Mouse (Mus musculus): ENCODE measurements around the gene Cdk18. TPM values are rescaled to one million over a fixed set of nuclear protein-coding genes. Genes with fewer than 3 reads are reported as not detected.

Gene Cdk18
- total RNA-seq, 1 experiment from 2014 or later: not detected

- no peak for ATAC-seq (replicated peaks; ENCODE audit: insufficient number of reproducible peaks, low FRiP score, low TSS enrichment, poor library complexity, severe bottlenecking)
Measured at GRCm38 (mm10) chr1:132085181-132086049, 54.1 kb downstream of the Cdk18 start.

GRCm38 (mm10) chr1:132078413-132078812, 61.1 kb downstream of the Cdk18 start:
- ATAC-seq (replicated peaks; ENCODE audit: insufficient number of reproducible peaks, low FRiP score, low TSS enrichment, poor library complexity, severe bottlenecking): no peak

- ATAC-seq (replicated peaks; ENCODE audit: insufficient number of reproducible peaks, low FRiP score, low TSS enrichment, poor library complexity, severe bottlenecking): no peak
Measured at GRCm38 (mm10) chr1:132075576-132075975, 63.9 kb downstream of the Cdk18 start.

- ATAC-seq (replicated peaks; ENCODE audit: insufficient number of reproducible peaks, low FRiP score, low TSS enrichment, poor library complexity, severe bottlenecking): no peak
Measured at GRCm38 (mm10) chr1:132070659-132071058, 68.8 kb downstream of the Cdk18 start.

- ATAC-seq (replicated peaks; ENCODE audit: insufficient number of reproducible peaks, low FRiP score, low TSS enrichment, poor library complexity, severe bottlenecking): no peak
Measured at GRCm38 (mm10) chr1:132069436-132069835, 70.0 kb downstream of the Cdk18 start.

GRCm38 (mm10) chr1:132067261-132068255, 71.9 kb downstream of the Cdk18 start, which contains the start of gene Mfsd4a:
Gene Mfsd4a, minus strand, starts transcription at chr1:132068062.
- no peak for ATAC-seq (replicated peaks; ENCODE audit: insufficient number of reproducible peaks, low FRiP score, low TSS enrichment, poor library complexity, severe bottlenecking)

GRCm38 (mm10) chr1:132065475-132066172, 73.9 kb downstream of the Cdk18 start:
- no peak for ATAC-seq (replicated peaks; ENCODE audit: insufficient number of reproducible peaks, low FRiP score, low TSS enrichment, poor library complexity, severe bottlenecking)

- ATAC-seq (replicated peaks; ENCODE audit: insufficient number of reproducible peaks, low FRiP score, low TSS enrichment, poor library complexity, severe bottlenecking): no peak
Measured at GRCm38 (mm10) chr1:132065001-132065400, 74.5 kb downstream of the Cdk18 start.

GRCm38 (mm10) chr1:132063096-132063495, 76.4 kb downstream of the Cdk18 start:
- no peak for ATAC-seq (replicated peaks; ENCODE audit: insufficient number of reproducible peaks, low FRiP score, low TSS enrichment, poor library complexity, severe bottlenecking)

Other genes with a start within 250 kb of the Cdk18 start
- gene Nucks1, start 229.2 kb downstream of the Cdk18 start, total RNA-seq (2017): 79.3 to 93.1 TPM (median 86.9 TPM) in 3 replicates
- gene Slc45a3, start 176.7 kb downstream of the Cdk18 start, total RNA-seq (2017): not detected in 3 replicates
- gene Elk4, start 132.1 kb downstream of the Cdk18 start, total RNA-seq (2017): 94.2 to 198 TPM (median 109 TPM) in 3 replicates
- 4.2 to 7.2 TPM (median 5.1 TPM) in 3 replicates for gene Mfsd4a, start 71.6 kb downstream of the Cdk18 start, total RNA-seq (2017)
- 1.8 TPM in 1 of 3 replicates, not detected in the others for gene Lemd1, start 51.7 kb upstream of the Cdk18 start, total RNA-seq (2017)
- not detected in 3 replicates for gene AC124108.1, start 51.8 kb upstream of the Cdk18 start, total RNA-seq (2017)
- gene Gm10188, start 90.1 kb upstream of the Cdk18 start, total RNA-seq (2017): not detected in 3 replicates
- not detected in 3 replicates for gene Klhdc8a, start 158.9 kb upstream of the Cdk18 start, total RNA-seq (2017)
- gene Nuak2, start 176.4 kb upstream of the Cdk18 start, total RNA-seq (2017): 59.8 to 114 TPM (median 79.4 TPM) in 3 replicates